Mouse (Mus musculus) gastrocnemius, postnatal 14 days (tissue): Measurements from ENCODE around the gene Lamc2. TPM values are rescaled to one million over a fixed set of nuclear protein-coding genes. Genes with fewer than 3 reads are reported as not detected.

Experiments
- DNase-seq: peaks from one replicate; pipeline ENCODE4 v3.0.0; 2021; ENCODE audit warnings: mixed read lengths
- intact Hi-C: fragments of 180-260 bp; cut with DNase I; formaldehyde crosslinking; loops from one replicate; pipeline ENCODE4 v1.15.1; 2025; ENCODE audit warnings: low total_unique reads
- total RNA-seq, 2 experiments: library from RNA; stranded (reverse); gene quantifications; 2 replicates each; pipeline ENCODE4 v1.2.3; 2021

Lamc2 gene
- total RNA-seq, 2 experiments from 2014 or later, result 5.8 to 7.2 TPM

DNA sequence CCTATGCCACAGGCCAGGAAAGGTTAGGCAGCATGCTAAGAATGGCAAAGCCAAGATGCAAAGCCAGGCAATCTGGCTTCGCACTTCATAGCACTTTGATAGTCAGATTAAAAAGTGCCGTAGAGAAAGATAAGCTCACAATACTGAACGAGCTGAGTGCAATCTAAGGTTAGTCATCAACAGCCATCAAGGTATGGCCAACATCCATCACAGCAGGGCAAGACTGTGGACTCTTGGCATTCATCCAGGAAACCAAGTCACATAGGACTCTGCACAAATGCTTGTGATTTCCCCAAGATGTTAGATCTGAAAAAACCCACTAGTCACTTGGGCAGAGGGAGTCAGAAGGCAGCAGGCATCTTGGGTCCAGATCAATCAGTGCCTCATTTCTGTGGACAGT, 1.8 kb upstream of the Lamc2 start:
- intact Hi-C loops, result no loop called here
- no peak for DNase-seq

DNA sequence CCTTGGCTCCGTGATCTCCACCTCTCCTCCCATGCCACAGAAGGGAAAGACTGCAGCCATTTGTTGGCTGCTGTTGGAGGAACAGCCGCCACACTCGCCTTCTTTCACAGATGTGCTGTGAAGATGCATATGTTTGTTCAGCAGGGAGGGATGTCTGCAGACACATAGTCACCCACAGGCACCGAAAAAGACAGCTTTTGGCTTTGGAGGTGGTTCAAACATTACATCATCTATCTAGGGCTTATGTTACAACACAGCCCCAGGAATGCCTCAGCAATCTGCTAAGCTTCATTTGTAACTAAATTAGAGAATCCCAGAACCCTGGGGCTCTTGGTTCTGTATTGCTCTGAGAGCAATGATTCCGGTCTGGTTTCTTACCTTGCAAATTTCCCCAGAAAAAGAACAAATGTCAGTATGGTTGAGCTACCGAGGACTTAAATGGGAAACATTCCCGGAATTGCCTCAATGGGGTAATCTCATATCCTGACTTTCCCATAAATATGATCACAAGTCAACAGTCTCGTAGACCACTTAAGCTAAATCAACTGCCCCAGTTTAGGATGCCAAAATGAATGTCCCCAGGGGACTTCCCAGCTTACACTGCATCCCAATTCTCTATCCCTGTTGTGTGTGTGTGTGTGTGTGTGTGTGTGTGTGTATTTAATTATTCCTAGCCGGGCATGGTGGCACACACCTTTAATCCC, 5.5 kb downstream of the Lamc2 start:
- no peak for DNase-seq
- intact Hi-C loops, result no loop called here

DNA sequence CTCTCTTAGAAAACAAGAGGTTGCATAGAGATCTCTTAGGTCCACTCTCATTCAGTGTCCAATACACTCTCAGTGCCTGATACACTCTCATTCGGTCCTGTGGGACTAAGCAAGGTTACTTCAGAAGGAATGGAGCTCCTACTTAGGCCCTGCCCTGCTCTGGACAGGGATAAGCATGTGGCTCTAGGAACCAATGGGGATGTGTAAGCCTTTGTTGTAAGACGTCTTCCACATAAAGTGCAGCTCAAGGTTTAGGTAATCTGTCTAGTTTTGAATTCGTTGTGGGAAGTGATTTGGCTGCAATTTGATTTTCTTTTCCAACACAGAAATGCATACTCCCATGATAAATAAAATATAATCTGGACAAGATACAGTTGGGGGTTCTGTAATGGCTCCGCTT, 6.1 kb downstream of the Lamc2 start:
- intact Hi-C loops, result no loop called here

DNA sequence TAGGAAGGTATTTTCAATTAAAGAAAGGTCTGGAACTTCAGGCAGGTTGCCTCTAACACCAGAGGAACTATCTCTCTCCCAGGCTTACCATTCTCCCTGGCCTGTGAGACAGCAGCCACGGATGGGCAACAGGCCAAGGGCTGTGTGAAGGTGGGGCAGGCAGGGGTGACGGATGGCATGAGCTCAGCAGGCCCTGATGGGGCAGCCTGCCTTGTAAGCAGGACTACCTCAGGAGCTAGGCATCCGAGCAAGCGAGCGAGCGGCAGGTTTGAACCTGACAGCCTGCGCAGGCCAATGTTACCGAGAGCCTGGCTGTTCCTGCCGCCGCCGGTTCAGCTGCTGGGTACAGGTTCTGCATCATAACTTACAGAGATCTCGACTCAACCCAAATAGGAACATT, 11.4 kb downstream of the Lamc2 start:
- peak; percentile 77 for DNase-seq
- intact Hi-C loops, result no loop called here

More for the DNA sequence above, 6.1 kb downstream of the Lamc2 start:
- DNase-seq, result no peak

DNA sequence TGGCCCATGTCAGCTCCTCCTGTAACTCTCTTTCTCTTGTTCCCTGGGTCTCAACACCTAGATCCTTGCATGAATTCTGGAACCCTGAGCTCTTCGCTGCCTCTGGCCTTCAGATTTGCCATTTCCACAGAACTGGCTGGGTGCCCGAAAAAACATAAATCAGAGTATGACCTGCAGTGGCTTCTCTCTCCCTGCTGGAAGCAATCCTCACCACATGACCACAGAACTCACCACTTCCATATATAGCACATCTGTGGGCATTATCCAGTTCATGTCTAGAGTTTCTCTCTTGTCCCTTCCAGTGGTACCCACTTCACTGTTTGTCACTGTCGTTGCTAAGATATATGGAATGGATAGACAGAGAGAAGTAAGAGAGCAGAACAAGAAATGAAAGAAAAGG, 13.0 kb downstream of the Lamc2 start:
- intact Hi-C loops, result no loop called here
- DNase-seq, result no peak

DNA sequence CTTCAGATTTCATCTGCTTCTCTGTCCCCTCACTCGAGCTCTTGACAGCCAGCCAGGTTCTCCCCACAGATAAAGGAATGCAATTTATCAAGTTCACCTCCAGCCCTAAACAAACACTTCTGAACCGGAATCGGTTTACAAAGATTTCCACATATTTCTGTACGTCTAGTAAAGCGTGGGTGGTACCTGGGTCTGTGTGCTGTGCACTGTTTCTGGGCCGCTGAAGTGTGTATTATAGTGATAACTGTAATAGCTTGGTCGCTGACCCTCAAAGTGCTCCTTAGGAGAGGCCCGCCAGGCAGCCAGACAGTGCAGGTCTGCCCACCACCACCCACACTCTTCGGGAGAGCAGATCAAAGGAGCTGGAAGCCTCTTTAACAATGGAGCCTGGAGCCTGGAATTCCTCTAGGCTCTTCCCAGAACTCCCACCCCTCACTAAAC, 13.9 kb downstream of the Lamc2 start:
- intact Hi-C loops, result no loop called here
- DNase-seq, result no peak

DNA sequence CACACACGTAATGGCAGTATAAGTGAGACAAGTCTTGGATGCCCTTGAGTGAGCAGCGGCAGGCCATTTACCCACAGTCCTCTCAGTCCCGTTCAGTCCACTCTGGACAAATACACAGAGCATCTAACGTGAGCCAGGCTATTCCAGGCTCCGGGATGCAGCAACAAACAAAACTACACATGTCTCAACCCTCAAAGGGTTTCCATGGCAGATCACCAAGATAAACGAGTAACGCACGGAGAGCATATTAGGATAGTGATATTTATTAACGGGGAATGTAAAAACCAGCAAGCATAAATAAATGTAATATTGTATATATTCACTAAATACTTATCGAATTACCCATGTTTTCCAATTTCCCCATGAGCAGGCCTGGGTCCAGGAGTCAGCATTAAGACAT, 15.2 kb downstream of the Lamc2 start:
- no peak for DNase-seq
- intact Hi-C loops, result no loop called here

DNA sequence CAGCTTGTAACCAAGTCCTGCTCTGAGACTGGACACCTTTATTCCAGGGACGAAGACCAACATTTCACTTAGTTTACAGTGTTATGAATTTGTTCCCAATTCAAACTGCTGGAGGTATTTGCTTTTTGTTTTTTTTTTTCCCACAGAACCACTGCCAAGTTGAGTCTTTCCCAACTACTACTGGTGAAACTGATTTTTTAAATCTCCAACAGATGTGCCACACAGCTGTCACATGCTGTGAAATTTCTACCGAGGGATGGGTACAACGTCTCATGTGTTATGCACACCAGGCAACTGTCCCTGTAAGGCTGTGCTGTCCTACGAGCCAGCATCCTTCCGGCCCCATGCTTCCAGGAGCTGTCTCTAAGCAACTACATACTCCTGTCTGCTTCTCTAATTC, 18.0 kb downstream of the Lamc2 start:
- peak; percentile 13 for DNase-seq
- intact Hi-C loops, result no loop called here

DNA sequence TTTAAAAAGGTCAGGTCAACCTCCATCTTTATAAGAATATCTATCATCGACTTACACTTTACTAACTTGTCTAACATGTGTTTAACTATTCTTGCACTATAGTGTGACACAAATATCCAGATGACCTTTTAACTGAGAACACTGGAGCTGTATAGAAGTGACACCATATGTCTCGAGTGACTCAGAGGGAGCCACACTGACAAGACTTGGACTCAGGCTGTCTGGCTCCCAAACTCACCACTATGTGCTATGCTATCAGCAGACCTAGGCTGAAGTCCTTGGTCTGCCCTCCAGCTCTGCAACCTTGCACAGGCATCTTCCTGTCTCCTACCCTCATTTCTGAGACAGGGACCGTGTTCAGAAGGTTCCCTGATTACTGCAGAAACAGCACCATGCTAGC, 22.4 kb downstream of the Lamc2 start:
- intact Hi-C loops, result no loop called here
- no peak for DNase-seq

DNA sequence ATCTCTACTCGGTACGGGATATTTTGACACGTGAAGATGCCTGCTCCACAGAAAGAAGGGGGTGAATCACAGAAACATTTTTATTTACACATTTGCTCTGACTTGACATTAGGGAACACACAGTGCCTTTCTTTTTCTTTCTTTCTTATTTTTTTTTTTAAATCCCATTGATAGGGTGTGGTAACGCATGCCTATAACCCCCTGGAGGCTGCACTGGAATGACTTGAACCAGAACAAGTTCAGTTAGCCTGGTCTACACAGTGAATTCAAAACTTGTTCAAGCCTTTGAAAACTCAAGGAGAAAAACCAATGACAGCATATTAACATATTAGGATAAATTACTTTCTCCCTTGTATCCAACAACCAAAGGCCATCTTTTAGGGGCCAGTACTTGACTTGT, 27.1 kb downstream of the Lamc2 start:
- intact Hi-C loops, result no loop called here
- no peak for DNase-seq

DNA sequence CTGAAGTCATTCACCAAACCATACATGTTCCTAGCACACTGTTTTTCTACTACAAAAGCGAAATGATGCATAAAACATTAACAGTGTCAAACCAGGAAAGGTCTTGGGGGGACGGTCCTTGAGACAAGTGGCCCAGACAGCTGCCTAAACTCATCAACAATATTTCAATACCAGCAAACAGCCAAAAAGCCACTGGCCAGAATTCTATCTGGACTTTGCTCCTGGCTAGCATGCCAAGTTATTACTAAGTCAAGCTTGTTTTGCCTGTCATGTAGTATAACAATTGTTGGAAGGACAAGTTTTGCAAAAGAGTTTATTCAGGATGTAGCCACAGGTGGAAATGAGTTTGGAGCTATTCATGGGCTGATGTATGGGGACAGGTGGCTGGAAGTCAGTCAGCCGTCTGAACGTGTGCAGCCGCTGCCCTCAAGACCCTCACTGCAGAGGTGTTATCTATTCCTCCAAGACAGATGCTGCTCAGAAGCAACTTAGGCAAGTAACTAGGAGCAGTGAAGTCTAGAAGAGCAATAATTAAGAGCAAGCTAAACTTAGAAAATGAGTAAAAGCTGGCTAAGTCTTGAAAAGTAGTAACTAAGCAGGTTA, 29.1 kb downstream of the Lamc2 start:
- intact Hi-C loops, result no loop called here
- DNase-seq, result peak; percentile 26

DNA sequence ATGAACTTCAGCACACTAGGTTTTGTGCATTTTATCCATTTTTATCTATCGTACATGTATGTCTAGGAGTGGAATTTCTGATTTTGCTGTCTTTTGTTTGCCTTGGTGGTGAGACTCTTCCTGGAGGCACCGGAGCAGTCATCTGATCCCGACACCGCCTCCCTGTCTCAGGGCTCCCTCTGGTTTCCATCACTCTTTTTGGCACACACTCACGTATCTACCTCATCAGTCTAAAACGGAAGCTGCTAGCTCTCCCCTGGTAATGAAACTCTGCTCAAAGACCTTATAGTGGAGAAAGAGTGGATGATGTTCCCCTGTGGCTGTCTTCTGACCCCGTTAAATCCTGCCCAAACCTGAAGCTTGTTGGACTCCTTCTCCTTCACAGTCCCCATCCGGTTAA, 30.9 kb downstream of the Lamc2 start:
- DNase-seq, result no peak
- intact Hi-C loops, result no loop called here

DNA sequence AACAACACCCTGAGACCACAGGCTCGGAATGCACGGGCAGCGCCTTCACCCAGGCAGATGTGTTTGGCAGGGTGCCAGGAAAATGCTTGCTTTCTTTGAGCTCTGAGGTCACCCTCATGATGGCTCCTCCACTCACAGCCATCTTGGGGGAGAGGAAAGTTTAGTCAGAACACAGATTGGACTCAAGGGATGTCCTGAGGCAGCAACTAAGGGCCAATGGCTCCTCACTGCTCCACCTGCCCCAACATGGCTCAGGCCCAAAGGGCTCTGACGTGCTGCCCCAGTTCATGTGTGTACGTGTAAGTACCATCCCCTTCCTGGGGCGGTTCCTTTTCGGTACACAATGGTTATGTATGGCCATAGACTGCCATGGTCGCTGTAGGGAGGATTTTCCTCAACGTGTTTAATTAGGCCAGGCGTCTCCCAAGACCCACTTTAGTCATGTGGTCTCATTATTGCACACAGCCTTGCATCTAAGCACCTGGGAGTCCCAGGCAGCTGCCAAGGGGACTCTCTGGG, 32.6 kb downstream of the Lamc2 start:
- intact Hi-C loops, result no loop called here
- DNase-seq, result no peak

DNA sequence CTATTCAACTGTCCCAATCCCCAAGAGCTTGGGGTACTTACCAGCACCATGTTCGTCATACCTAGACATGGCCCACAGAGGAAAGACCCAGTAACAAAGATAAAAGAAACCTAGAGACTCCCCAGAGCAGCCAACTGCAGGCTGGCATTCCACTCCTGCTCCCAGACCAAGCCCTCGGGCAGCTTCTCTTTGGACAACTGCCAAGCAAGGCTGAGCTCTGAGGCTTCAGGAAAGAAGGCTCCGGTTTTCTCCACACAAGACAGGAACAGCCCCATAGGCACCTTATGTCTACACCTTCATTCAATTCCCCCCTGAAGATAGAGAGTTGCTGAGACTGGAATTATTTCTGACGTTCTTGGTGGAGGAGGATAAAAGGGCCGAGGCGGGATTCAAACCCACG, 33.7 kb downstream of the Lamc2 start:
- intact Hi-C loops, result no loop called here
- no peak for DNase-seq

DNA sequence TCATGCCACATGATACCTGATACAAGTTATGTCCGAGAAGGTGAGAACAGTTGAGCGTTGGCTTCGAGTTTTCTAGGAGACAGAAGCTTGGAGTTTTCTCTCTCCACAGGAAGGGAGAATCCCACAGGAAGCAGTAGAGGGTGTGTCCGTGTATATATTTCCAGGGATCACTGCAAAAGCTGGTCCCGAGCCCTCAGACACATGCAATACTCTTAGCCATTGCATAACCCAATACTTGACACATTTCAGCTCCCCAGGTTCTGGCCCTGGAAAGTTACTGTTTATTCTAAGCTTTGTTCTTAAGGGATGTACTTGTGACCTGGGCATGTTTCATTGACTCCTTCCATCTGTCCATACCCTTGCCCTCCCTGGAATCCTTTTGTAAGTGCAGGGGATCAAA, 40.5 kb downstream of the Lamc2 start:
- intact Hi-C loops, result no loop called here
- no peak for DNase-seq

DNA sequence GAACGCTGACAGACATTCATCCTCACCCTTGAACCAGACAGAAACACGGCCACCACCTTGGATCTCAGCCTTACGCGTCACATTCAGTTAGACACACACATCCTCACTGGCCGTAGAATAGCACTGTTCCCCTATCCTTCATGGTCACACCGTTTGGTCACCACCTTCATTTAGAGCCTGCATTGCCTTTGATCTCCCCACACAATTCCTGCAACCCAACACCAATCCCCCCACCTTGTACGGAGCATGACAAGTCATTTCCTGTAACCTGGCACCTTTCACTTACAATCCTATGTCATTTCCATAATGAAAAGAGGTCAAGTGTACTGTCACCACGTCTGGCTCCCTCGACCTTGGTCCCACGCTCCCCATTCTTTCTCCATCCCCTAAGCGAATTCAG, 42.2 kb downstream of the Lamc2 start:
- intact Hi-C loops, result no loop called here
- no peak for DNase-seq

DNA sequence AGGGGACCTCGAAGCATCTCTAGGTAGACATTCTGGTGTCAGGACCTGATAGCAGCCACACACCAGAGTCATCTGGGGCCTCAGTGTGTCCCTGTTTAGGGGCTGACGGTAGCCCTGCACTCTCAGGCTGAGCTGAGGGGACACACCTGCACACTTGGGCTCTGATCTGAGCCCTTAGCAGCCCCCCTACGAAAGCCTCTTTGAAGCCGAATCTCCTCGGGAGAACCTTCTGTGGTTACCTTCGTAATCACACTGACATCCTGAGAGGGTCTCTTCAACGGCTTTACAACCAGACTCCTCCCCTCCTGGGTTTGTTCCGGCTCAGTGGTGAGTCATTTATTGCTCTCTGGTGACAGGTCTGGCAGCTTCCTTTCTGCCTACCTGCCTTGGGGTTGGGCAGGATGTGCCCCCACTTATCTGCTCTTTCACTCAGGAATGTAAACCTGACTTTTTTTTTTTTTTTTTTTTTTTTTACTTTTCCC, 45.5 kb downstream of the Lamc2 start:
- DNase-seq, result no peak
- intact Hi-C loops, result no loop called here

DNA sequence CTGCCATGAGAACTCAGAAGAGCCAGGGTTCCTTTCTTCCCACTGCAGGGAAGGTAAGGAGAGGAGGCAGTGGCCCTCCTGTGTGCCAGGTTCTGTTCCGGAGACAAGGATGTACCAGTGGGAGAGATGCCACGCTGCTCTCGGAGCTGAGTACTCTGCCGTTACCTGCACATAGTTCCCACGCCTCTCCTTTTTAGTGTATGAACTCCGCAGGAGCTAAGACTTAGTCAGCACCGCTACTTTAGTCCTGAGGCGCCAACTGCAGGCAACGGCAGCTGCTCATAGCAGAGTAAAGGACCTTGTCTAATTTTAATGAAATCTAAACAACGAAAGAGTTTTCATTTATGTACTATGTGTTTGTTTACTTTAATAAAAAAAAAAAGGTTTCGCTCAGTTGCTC, 46.0 kb downstream of the Lamc2 start:
- intact Hi-C loops, result no loop called here
- DNase-seq, result no peak

DNA sequence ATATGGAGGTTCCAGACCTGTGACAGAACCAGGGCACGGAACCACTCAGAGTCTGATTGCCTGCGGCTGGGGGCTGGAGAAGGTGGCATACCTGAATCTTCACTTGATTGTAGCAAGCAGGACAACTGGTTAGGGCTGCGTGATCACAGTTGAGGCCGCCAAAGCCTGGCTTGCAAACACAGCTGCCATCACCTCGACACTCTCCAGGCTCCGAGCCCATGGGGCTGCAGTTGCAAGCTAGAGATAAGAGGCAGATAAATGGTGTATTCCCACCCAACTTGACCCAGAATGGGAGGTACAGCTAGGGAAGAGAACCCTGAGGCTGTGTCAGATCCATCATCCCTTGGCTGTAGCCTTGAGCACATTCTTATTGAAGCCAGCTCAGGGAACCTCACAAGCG, 46.6 kb downstream of the Lamc2 start:
- intact Hi-C loops, result no loop called here

DNA sequence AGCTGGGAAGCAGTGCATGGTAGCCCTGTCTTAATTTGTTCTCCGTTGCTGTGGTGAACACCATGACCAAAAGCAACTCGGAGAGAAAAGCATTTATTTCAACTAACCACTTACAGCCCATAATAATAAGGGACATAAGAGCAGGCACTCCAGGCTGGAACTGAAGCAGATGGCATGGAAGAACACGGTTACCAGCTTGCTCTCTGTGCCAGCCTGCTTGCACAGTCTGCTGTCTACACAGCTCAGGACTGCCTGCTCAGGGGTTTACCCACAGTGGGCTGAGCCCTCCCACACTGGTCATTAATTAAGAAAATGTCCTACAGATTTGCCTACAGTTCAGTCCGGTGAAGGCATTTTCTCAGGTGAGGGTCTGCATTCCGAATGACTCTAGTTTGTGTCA, 47.8 kb downstream of the Lamc2 start:
- DNase-seq, result no peak
- intact Hi-C loops, result no loop called here

More for the DNA sequence above, 46.6 kb downstream of the Lamc2 start:
- no peak for DNase-seq

DNA sequence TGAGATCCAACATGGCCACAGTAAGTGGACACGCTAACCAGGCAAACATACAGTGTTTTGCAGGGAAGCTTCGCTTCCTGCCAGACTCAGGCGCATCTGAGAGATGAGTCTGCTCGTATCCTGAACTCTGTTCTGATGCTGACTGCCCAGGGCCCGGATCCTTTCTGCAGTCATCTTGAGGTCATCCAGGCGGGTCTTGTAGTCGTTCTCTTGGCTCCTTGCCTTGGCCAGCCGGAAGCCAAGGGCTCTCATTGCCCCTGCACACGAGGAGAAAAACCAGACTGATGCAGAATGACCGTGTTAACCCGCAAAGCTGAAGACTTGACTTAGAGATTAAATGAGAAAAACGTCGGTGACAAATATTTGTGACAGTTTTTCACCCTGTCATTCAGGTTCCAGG, 49.6 kb downstream of the Lamc2 start:
- intact Hi-C loops, result no loop called here
- peak; percentile 47 for DNase-seq
